Mouse (Mus musculus) brain, embryonic 14.5 days (tissue): ENCODE results near the gene Ang5.
"Not testable (repeated sequence)": the region's sequence is repeated elsewhere in the genome, so short reads cannot be mapped to it uniquely, and the experiment has no call there.

Experiments used
- CTCF ChIP-seq: fragments of 200-500 bp; IDR thresholded peaks from 2 replicates; pipeline ENCODE4 v1.5.1; 2012; ENCODE audit warnings: inconsistent platforms, mild to moderate bottlenecking, moderate library complexity, borderline replicate concordance; ENCODE audit not compliant: insufficient read depth, insufficient read length; ENCODE audit errors: extremely low read depth
- POLR2A ChIP-seq: fragments of 200-500 bp; IDR thresholded peaks from 2 replicates; pipeline ENCODE4 v1.6.1; 2012; ENCODE audit warnings: mild to moderate bottlenecking, inconsistent platforms, borderline replicate concordance; ENCODE audit not compliant: poor library complexity, insufficient read depth, insufficient read length, severe bottlenecking; ENCODE audit errors: extremely low read depth

DNA sequence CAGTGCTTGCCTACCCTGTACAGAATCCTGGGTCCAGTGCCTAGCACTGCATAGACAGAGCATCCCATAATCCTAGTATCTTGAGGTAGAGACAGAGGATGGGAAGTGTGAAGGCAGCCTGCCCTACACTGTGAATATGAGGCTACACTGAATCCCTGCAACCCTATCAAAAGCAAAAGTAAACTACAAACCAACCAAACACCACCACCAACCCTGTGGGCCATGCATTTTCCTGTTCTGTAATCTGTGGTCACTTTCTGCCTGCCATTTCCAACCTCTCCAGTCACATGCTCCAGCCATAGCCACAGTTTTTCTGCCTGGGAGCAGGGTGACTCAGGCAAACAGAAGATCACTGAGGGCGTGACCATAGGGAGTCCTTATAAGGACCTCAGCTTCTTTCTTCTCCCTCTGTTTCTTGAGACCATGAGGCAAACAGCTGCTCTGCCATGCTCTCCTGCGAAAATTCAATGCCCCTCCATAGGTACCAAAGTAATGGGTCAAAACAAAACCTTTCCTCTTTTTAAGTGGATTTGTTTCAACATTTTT is 41.7 kb downstream of the Ang5 start:
- not testable (repeated sequence) for TF ChIP-seq CTCF, POLR2A
